Mouse (Mus musculus) C2C12 (cell line): ENCODE results near the gene Raet1e.
"Not testable (repeated sequence)": the region's sequence is repeated elsewhere in the genome, so short reads cannot be mapped to it uniquely, and the experiment has no call there.

Experiments used
- CTCF ChIP-seq: IDR thresholded peaks from one replicate; pipeline ENCODE4 v1.5.1; 2011; ENCODE audit not compliant: control insufficient read depth, insufficient read depth, insufficient read length
- USF1 ChIP-seq: IDR thresholded peaks from one replicate; pipeline ENCODE4 v1.6.1; 2011; ENCODE audit warnings: low read depth, mild to moderate bottlenecking, control low read depth, moderate library complexity

GRCm38 (mm10) chr10:22391616-22392015, 233.2 kb downstream of the Raet1e start:
- TF ChIP-seq USF1, CTCF: not testable (repeated sequence)
